Mouse (Mus musculus) thymus, postnatal 25 days (tissue): ENCODE measurements around the gene Scgb2b19.
"Not testable (repeated sequence)": the region's sequence is repeated elsewhere in the genome, so short reads cannot be mapped to it uniquely, and the experiment has no call there.

Experiments
- DNase-seq: peaks from one replicate; pipeline ENCODE4 v3.0.0; 2022

Scgb2b19 gene

GRCm38 (mm10) chr7:33280238-33280637 lies at the start of gene Scgb2b19:
Gene Scgb2b19, minus strand, starts transcription at chr7:33280338.
- not testable (repeated sequence) for DNase-seq

- DNase-seq: not testable (repeated sequence)
Observed at GRCm38 (mm10) chr7:33286991-33287390, 6.9 kb upstream of the Scgb2b19 start, which contains the start of gene Scgb1b19. Gene Scgb1b19, plus strand, starts transcription at chr7:33287291.
